Mouse (Mus musculus) midbrain, postnatal 0 days (tissue): Measurements from ENCODE around the gene Stk16. TPM values are rescaled to one million over a fixed set of nuclear protein-coding genes. Genes with fewer than 3 reads are reported as not detected.

Source experiments
- ATAC-seq: fragments of 200-750 bp; cut with Nextera tagmentation; 2 replicates; pipeline ENCODE4 v1.8.0; 2017; ENCODE audit warnings: moderate number of reproducible peaks, mild to moderate bottlenecking, moderate TSS enrichment, moderate library complexity; ENCODE audit not compliant: low FRiP score
- DNase-seq: peaks from one replicate; pipeline ENCODE4 v3.0.0-alpha.2; 2015; ENCODE audit warnings: low spot score
- H3K27ac ChIP-seq: fragments of 300-500 bp; sonication (generic); 2 replicates; pipeline ENCODE4 v1.5.1; 2014; ENCODE audit warnings: low read depth, mild to moderate bottlenecking, low read length, mixed read lengths
- H3K27me3 ChIP-seq: fragments of 300-500 bp; sonication (generic); 2 replicates; pipeline ENCODE4 v1.6.1; 2014; ENCODE audit warnings: low read length, control low read depth, mixed read lengths; ENCODE audit not compliant: insufficient read depth
- H3K36me3 ChIP-seq: fragments of 300-500 bp; sonication (generic); 2 replicates; pipeline ENCODE4 v1.6.1; 2014; ENCODE audit warnings: low read length, control low read depth, mixed read lengths; ENCODE audit not compliant: insufficient read depth
- H3K4me1 ChIP-seq: fragments of 300-500 bp; sonication (generic); 2 replicates; pipeline ENCODE4 v1.6.1; 2014; ENCODE audit warnings: mild to moderate bottlenecking, control low read depth, antibody characterized with exemption, low read length, mixed read lengths; ENCODE audit not compliant: insufficient read depth
- H3K4me2 ChIP-seq: fragments of 300-500 bp; sonication (generic); 2 replicates; pipeline ENCODE4 v1.6.1; 2014; ENCODE audit warnings: low read depth, mild to moderate bottlenecking, low read length, mixed read lengths; ENCODE audit not compliant: poor library complexity, severe bottlenecking
- H3K4me3 ChIP-seq: fragments of 300-500 bp; sonication (generic); 2 replicates; pipeline ENCODE4 v1.5.1; 2014; ENCODE audit warnings: low read depth, mild to moderate bottlenecking, low read length, moderate library complexity
- H3K9ac ChIP-seq: fragments of 300-500 bp; sonication (generic); replicated peaks from 2 replicates; pipeline ENCODE4 v1.6.1; 2014; ENCODE audit warnings: mild to moderate bottlenecking, low read length, moderate library complexity, mixed read lengths; ENCODE audit not compliant: poor library complexity, severe bottlenecking
- H3K9me3 ChIP-seq: fragments of 300-500 bp; sonication (generic); 2 replicates; pipeline ENCODE4 v1.6.1; 2016; ENCODE audit warnings: low read length, control low read depth
- CTCF ChIP-seq: IDR thresholded peaks from 2 replicates; pipeline ENCODE4 v1.5.1; 2016; ENCODE audit warnings: antibody characterized with exemption, mild to moderate bottlenecking
- WGBS: fragments of 180-500 bp; shearing (Covaris S2); extraction: QIAGEN DNeasy Blood & Tissue Kit; methylation state at CpG from one replicate; pipeline ENCODE4 v1.1.7; 2014; 5-methylcytosine and 5-hydroxymethylcytosine counted together
- polyA plus RNA-seq: library from polyadenylated mRNA; unstranded; fragments of >200 nt; fragmentation: Nextera tagmentation; extraction: Ambion mirVana; gene quantifications from 2 replicates; pipeline ENCODE4 v1.2.1, GENCODE M21; 2015
- total RNA-seq: library from RNA; depleted of rRNA; stranded (reverse); fragments of >200 nt; gene quantifications from 2 replicates; pipeline ENCODE4 v1.2.3, GENCODE M21; 2014

The Stk16 gene
- total and polyA plus RNA-seq, 2 experiments from 2014 or later = 111 to 130 TPM

DNA sequence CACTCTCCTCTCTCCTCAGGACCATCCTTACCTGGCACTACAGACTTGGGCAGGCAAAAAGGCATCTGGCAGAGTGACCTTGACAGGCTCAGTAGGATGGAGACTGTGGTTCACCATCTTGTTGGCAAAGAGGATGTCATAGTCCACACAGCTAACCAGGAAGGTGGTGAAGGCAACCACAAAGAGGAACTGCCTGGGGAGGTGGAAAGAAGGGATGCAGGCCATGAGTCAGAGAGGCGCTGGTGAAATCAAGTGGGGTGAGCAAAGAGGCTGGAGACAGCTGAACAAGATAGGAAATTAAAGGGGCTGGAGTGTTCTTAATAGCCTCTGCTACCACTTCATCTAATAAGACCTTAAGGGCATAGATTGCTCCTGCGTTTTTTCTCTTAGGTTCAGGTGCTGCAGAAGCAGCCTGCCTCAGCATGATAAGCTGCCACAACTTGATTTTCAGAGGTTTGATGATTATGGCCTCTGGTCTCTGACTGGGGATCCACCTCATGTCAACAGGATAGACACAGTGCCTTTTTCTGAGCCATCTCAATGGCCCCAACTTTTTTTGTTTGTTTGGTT, 22.6 kb upstream of the Stk16 start:
- TF ChIP-seq CTCF = no peak
- Histone ChIP-seq H3K27ac (no peak overlapping the region), H3K4me2 (no peak overlapping the region), H3K9me3 (no peaks in the 10 kb centered on the region), H3K36me3 (peaks cover 52% of the 10 kb centered on the region), H3K4me3 (no peak overlapping the region), H3K4me1 (peaks cover 6% of the 10 kb centered on the region; the same call in 1 of the 2 replicates), H3K27me3 (no peaks in the 10 kb centered on the region), H3K9ac (no peak overlapping the region)
- DNase-seq = no peak
- ATAC-seq = no peak
- WGBS = 91% methylated on average over 2 of the region's 2 CpGs

DNA sequence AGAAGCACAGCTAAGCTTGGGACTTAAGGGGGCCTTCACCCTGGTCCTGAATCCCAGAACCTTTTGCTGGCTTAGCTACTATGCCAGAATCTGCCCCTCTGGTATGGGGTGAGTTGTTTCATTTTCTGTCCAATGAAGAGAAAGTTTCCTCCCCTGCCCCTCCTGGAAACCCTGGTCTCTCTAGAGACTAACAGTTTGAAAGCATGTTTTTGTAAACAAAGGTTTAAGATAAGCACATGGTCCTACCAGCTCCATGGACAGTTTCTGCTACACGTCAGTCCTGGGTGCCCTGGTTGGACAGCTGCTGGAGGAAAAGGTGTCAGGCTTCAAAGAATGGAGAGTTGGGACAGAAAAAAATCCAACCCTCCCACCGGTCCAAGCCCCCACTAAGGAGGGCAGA, 20.1 kb upstream of the Stk16 start:
- WGBS = 70% methylated on average over 2 of the region's 2 CpGs
- no peak for DNase-seq
- no peak overlapping the region for H3K9ac ChIP-seq

GRCm38 (mm10) chr1:75191258-75191621, 19.4 kb upstream of the Stk16 start:
- H3K27me3 ChIP-seq = no peaks in the 10 kb centered on the region
- no peak for ATAC-seq
- peaks cover 6% of the 10 kb centered on the region; the same call in 1 of the 2 replicates for H3K4me1 ChIP-seq
- H3K9ac ChIP-seq = peak overlapping the region; percentile 93
- H3K36me3 ChIP-seq = peaks cover 24% of the 10 kb centered on the region
- TF ChIP-seq CTCF = no peak
- WGBS = 35% methylated on average over 5 of the region's 5 CpGs
- H3K4me2 ChIP-seq = peak overlapping the region; percentile 84
- H3K4me3 ChIP-seq = peak overlapping the region; percentile 75
- no peaks in the 10 kb centered on the region for H3K9me3 ChIP-seq
- DNase-seq = no peak
- H3K27ac ChIP-seq = peak overlapping the region; percentile 97

More for the DNA sequence above, 20.1 kb upstream of the Stk16 start:
- Histone ChIP-seq H3K9me3 (no peaks in the 10 kb centered on the region), H3K4me2 (peak overlapping the region; percentile 84; the same call in 1 of the 2 replicates), H3K36me3 (peaks cover 28% of the 10 kb centered on the region), H3K4me3 (peak overlapping the region; percentile 75), H3K4me1 (peaks cover 6% of the 10 kb centered on the region; the same call in 1 of the 2 replicates), H3K27me3 (no peaks in the 10 kb centered on the region), H3K27ac (no peak overlapping the region)
- TF ChIP-seq CTCF = no peak
- no peak for ATAC-seq

GRCm38 (mm10) chr1:75191622-75192402, 18.8 kb upstream of the Stk16 start, which contains the start of the genes Ankzf1 and Atg9a:
Gene Ankzf1, plus strand, starts transcription at chr1:75192151.
Gene Atg9a, minus strand, starts transcription at chr1:75192196.
- Histone ChIP-seq H3K36me3 (peaks cover 23% of the 10 kb centered on the region), H3K4me3 (peak within 1 kb of the TSS; percentile 75), H3K9ac (peak within 1 kb of the TSS; percentile 93), H3K27me3 (no peaks in the 10 kb centered on the region), H3K27ac (peak within 1 kb of the TSS; percentile 97), H3K4me1 (peaks cover 6% of the 10 kb centered on the region; the same call in 1 of the 2 replicates), H3K9me3 (no peaks in the 10 kb centered on the region), H3K4me2 (peak within 1 kb of the TSS; percentile 99)
- peak; percentile 34; the same call in 1 of the 2 replicates for TF ChIP-seq CTCF
- DNase-seq (peak; percentile 98), ATAC-seq (peak; percentile 99)
- WGBS = under 1% methylated on average over 51 of the region's 56 CpGs

- Histone ChIP-seq H3K9ac (peak overlapping the region; percentile 81), H3K27ac (peak overlapping the region; percentile 97), H3K4me2 (peak overlapping the region; percentile 99), H3K4me1 (peaks cover 6% of the 10 kb centered on the region; the same call in 1 of the 2 replicates), H3K4me3 (peak overlapping the region; percentile 75), H3K27me3 (no peaks in the 10 kb centered on the region), H3K36me3 (peaks cover 23% of the 10 kb centered on the region), H3K9me3 (no peaks in the 10 kb centered on the region)
- no peak for TF ChIP-seq CTCF
- under 1% methylated on average over 19 of the region's 19 CpGs for WGBS
- DNase-seq (peak; percentile 29), ATAC-seq (no peak; the same call in 1 of the 2 replicates)
These were observed 18.2 kb upstream of the Stk16 start for GRCm38 (mm10) chr1:75192452-75192851.

- no peak overlapping the region for H3K4me3 ChIP-seq
- WGBS = 94% methylated on average over 1 of the region's 1 CpGs
- no peaks in the 10 kb centered on the region for H3K27me3 ChIP-seq
- H3K9me3 ChIP-seq = no peaks in the 10 kb centered on the region
- H3K9ac ChIP-seq = no peak overlapping the region
- no peak for ATAC-seq
- H3K36me3 ChIP-seq = peaks cover 37% of the 10 kb centered on the region
- TF ChIP-seq CTCF = no peak
- DNase-seq = no peak
- H3K27ac ChIP-seq = no peak overlapping the region
- no peak overlapping the region for H3K4me2 ChIP-seq
- no peaks in the 10 kb centered on the region for H3K4me1 ChIP-seq
These were observed 9.4 kb upstream of the Stk16 start for GRCm38 (mm10) chr1:75201236-75201635.
